Mouse (Mus musculus) embryonic facial prominence, embryonic 11.5 days (tissue): ENCODE measurements around the gene Zc3h7b. TPM values are rescaled to one million over a fixed set of nuclear protein-coding genes. Genes with fewer than 3 reads are reported as not detected.

Source experiments
- ATAC-seq: fragments of 200-750 bp; cut with Nextera tagmentation; replicated peaks from 2 replicates; pipeline ENCODE4 v1.8.0; 2017; ENCODE audit warnings: low read depth; ENCODE audit not compliant: insufficient number of reproducible peaks, low FRiP score, low TSS enrichment
- DNase-seq: peaks from one replicate; pipeline ENCODE4 v3.0.0-alpha.2; 2015; ENCODE audit warnings: low spot score
- H3K27ac ChIP-seq: fragments of 300-500 bp; sonication (generic); replicated peaks from 2 replicates; pipeline ENCODE4 v1.5.1; 2014; ENCODE audit warnings: mild to moderate bottlenecking, low read depth, low read length, control low read depth
- H3K27me3 ChIP-seq: fragments of 300-500 bp; sonication (generic); 2 replicates; pipeline ENCODE4 v1.6.1; 2014; ENCODE audit warnings: mild to moderate bottlenecking, low read length, moderate library complexity, mixed read lengths; ENCODE audit not compliant: control insufficient read depth, insufficient read depth
- H3K36me3 ChIP-seq: fragments of 300-500 bp; sonication (generic); replicated peaks from 2 replicates; pipeline ENCODE4 v1.6.1; 2014; ENCODE audit warnings: low read depth, mild to moderate bottlenecking, low read length, moderate library complexity, mixed read lengths; ENCODE audit not compliant: control insufficient read depth, insufficient read depth
- H3K4me1 ChIP-seq: fragments of 300-500 bp; sonication (generic); 2 replicates; pipeline ENCODE4 v1.6.1; 2014; ENCODE audit warnings: low read length, mixed read lengths; ENCODE audit not compliant: control insufficient read depth, insufficient read depth
- H3K4me2 ChIP-seq: fragments of 300-500 bp; sonication (generic); 2 replicates; pipeline ENCODE4 v1.6.1; 2014; ENCODE audit warnings: low read depth, mild to moderate bottlenecking, control low read depth, low read length, moderate library complexity
- H3K4me3 ChIP-seq: fragments of 300-500 bp; sonication (generic); 2 replicates; pipeline ENCODE4 v1.5.1; 2014; ENCODE audit warnings: low read depth, low read length, control low read depth
- H3K9ac ChIP-seq: fragments of 300-500 bp; sonication (generic); replicated peaks from 2 replicates; pipeline ENCODE4 v1.6.1; 2014; ENCODE audit warnings: mild to moderate bottlenecking, control low read depth, low read length
- H3K9me3 ChIP-seq: fragments of 300-500 bp; sonication (generic); replicated peaks from 2 replicates; pipeline ENCODE4 v1.6.1; 2016; ENCODE audit warnings: mild to moderate bottlenecking, low read length, inconsistent platforms, mixed read lengths; ENCODE audit not compliant: control insufficient read depth
- WGBS: fragments of 180-500 bp; shearing (Covaris S2); extraction: QIAGEN DNeasy Blood & Tissue Kit; methylation state at CpG from one replicate; pipeline ENCODE4 v1.1.7; 2014; 5-methylcytosine and 5-hydroxymethylcytosine counted together
- polyA plus RNA-seq: library from polyadenylated mRNA; unstranded; fragments of >200 nt; fragmentation: Nextera tagmentation; extraction: Ambion mirVana; gene quantifications from 2 replicates; pipeline ENCODE4 v1.2.1, GENCODE M21; 2014

Zc3h7b gene
- polyA plus RNA-seq, 1 experiment from 2014 or later: 39.2 TPM

GRCm38 (mm10) chr15:81802001-81802890 lies 57.4 kb downstream of the Zc3h7b start, which contains the start of gene Tef:
TSS of gene Tef (plus strand) at chr15:81802421.
- peaks cover 8% of the 10 kb centered on the region for H3K4me1 ChIP-seq
- 28% methylated on average over 19 of the region's 19 CpGs for WGBS
- DNase-seq (peak; percentile 83), ATAC-seq (peak; percentile 95)
- H3K9me3 ChIP-seq: no peaks in the 10 kb centered on the region
- H3K9ac ChIP-seq: no peak within 1 kb of the TSS; the same call in 1 of the 2 replicates
- peak within 1 kb of the TSS; percentile 14; the same call in 1 of the 2 replicates for H3K4me3 ChIP-seq
- no peaks in the 10 kb centered on the region for H3K27me3 ChIP-seq
- H3K27ac ChIP-seq: no peak within 1 kb of the TSS
- no peaks in the 10 kb centered on the region for H3K36me3 ChIP-seq
- peak within 1 kb of the TSS; percentile 47 for H3K4me2 ChIP-seq

- Histone ChIP-seq H3K27me3 (no peaks in the 10 kb centered on the region), H3K4me1 (peaks cover 8% of the 10 kb centered on the region), H3K36me3 (no peaks in the 10 kb centered on the region), H3K4me3 (0 out of 2 replicates have a peak overlapping the region, but pooled peaks have one; percentile 14), H3K9ac (no peak overlapping the region), H3K4me2 (peak overlapping the region; percentile 47), H3K27ac (no peak overlapping the region), H3K9me3 (no peaks in the 10 kb centered on the region)
- DNase-seq: no peak
- no peak for ATAC-seq
- 10% methylated on average over 8 of the region's 8 CpGs for WGBS
These were observed 58.1 kb downstream of the Zc3h7b start for GRCm38 (mm10) chr15:81802941-81803351.

DNA sequence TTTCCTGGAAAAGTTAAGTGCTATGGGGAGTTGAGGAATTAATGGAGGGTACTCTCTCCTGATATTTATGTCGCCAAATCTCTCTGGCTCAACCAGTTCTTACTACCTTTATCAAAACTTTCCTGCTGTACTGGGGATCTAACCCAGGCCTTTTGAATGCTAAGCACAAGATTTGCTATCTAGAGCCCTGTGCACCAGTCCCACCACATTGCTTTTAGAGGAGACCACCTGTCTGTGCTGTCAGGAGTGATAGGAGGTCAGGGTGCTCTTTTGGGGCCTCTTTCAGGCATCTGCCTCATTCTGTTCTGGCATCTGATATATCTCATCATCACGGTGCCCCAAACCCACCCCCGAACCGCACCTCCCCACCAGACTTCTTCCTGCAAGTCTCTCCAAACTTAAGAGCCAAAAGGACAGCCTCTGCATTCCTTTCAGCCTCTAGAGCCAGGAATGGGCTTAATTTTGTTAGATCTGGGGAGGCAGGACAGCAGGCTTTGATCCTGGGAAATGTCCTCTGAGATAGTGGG lies 58.6 kb downstream of the Zc3h7b start:
- 70% methylated on average over 4 of the region's 4 CpGs for WGBS
- ATAC-seq (no peak), DNase-seq (no peak)
- peaks cover 8% of the 10 kb centered on the region for H3K4me1 ChIP-seq
- H3K4me3 ChIP-seq: no peak overlapping the region
- H3K9ac ChIP-seq: no peak overlapping the region
- no peaks in the 10 kb centered on the region for H3K9me3 ChIP-seq
- no peaks in the 10 kb centered on the region for H3K27me3 ChIP-seq
- no peak overlapping the region for H3K27ac ChIP-seq
- H3K36me3 ChIP-seq: no peaks in the 10 kb centered on the region
- no peak overlapping the region for H3K4me2 ChIP-seq

DNA sequence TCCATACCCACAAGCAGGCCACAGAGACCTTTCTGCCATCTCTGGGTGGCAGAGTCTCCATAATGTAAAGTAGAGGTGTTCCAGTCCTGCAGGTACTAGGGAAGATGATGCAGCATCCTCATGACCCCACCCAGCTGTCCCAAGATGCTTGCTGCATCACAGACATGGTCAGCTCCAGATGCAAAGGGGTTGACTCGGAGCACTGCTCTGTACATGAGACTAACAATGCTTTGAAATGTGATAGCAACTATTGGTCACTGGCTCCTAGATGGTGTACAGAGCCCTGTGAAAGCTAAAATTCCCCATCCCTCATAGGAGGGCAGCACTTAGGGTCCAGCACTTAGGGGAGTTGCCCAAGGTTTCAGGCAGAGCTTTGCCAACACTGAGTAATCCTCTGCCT lies 59.3 kb downstream of the Zc3h7b start:
- no peaks in the 10 kb centered on the region for H3K9me3 ChIP-seq
- no peak overlapping the region for H3K9ac ChIP-seq
- no peaks in the 10 kb centered on the region for H3K36me3 ChIP-seq
- 58% methylated on average over 1 of the region's 1 CpGs for WGBS
- peaks cover 8% of the 10 kb centered on the region for H3K4me1 ChIP-seq
- no peaks in the 10 kb centered on the region for H3K27me3 ChIP-seq
- H3K27ac ChIP-seq: no peak overlapping the region
- no peak for DNase-seq
- ATAC-seq: no peak
- no peak overlapping the region for H3K4me3 ChIP-seq
- H3K4me2 ChIP-seq: no peak overlapping the region

- no peak overlapping the region for H3K27ac ChIP-seq
- no peak overlapping the region for H3K9ac ChIP-seq
- 86% methylated on average over 3 of the region's 3 CpGs for WGBS
These were observed 60.0 kb downstream of the Zc3h7b start for GRCm38 (mm10) chr15:81804883-81805282.

GRCm38 (mm10) chr15:81805624-81806023 lies 60.8 kb downstream of the Zc3h7b start:
- Histone ChIP-seq H3K27me3 (no peaks in the 10 kb centered on the region), H3K4me2 (no peak overlapping the region), H3K4me3 (no peak overlapping the region), H3K4me1 (peaks cover 8% of the 10 kb centered on the region), H3K9me3 (no peaks in the 10 kb centered on the region), H3K27ac (no peak overlapping the region), H3K9ac (no peak overlapping the region), H3K36me3 (no peaks in the 10 kb centered on the region)
- ATAC-seq (no peak), DNase-seq (peak; percentile 36)
- 59% methylated on average over 6 of the region's 6 CpGs for WGBS

More at GRCm38 (mm10) chr15:81804883-81805282, 60.0 kb downstream of the Zc3h7b start:
- H3K27me3 ChIP-seq: no peaks in the 10 kb centered on the region
- no peak overlapping the region for H3K4me2 ChIP-seq
- H3K4me3 ChIP-seq: no peak overlapping the region
- no peaks in the 10 kb centered on the region for H3K36me3 ChIP-seq
- H3K9me3 ChIP-seq: no peaks in the 10 kb centered on the region
- ATAC-seq (no peak), DNase-seq (no peak)
- peaks cover 8% of the 10 kb centered on the region for H3K4me1 ChIP-seq

DNA sequence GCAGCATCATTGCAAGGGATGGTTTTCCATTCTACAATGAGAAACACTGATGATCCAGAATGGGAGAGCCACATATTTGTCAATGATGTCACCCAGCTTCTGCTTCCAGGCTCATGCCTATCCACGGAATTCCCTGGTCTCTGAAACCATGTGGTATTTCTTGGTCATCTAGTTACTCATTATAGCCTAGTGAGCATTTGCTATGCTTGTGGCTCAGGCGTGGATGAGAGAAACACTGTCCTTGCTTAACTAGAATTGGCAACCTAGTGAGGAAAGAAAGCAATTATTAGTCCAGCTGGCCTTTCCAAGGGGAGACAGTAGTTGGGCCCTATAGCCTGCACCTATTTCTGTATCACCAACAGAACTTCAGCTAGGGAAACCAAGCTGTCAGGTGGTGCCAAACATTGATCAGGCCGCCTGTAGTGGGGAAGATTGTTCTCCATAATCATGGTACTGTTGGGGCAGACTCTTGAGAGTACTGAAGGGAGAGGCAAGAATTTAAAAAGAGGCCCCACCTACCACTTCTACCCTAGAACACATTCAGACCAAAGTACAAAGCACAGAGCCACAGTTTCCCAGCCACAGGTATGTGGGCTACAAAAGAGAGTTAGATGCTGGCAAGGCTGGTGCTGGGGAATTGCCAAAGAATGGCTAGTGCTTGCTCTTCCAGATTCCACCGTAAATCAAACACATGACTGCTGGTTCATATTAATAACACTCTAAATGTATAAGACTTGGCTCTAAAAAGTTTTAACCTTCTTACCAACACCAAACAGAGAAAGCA lies 62.0 kb downstream of the Zc3h7b start:
- H3K4me1 ChIP-seq: peaks cover 8% of the 10 kb centered on the region
- H3K4me2 ChIP-seq: no peak overlapping the region
- H3K9me3 ChIP-seq: no peaks in the 10 kb centered on the region
- no peaks in the 10 kb centered on the region for H3K36me3 ChIP-seq
- ATAC-seq (no peak), DNase-seq (no peak)
- 69% methylated on average over 4 of the region's 4 CpGs for WGBS
- no peak overlapping the region for H3K27ac ChIP-seq
- no peaks in the 10 kb centered on the region for H3K27me3 ChIP-seq
- H3K9ac ChIP-seq: no peak overlapping the region
- no peak overlapping the region for H3K4me3 ChIP-seq
